Mouse (Mus musculus): Measurements from ENCODE around the gene Axin2. TPM values are rescaled to one million over a fixed set of nuclear protein-coding genes. Genes with fewer than 3 reads are reported as not detected.
"Not testable (repeated sequence)": the region's sequence is repeated elsewhere in the genome, so short reads cannot be mapped to it uniquely, and the experiment has no call there.

The Axin2 gene
- 0.11 and 0.17 TPM in 2 replicates for polyA plus RNA-seq (2015; fragmentation: Nextera tagmentation; extraction: Ambion mirVana)

DNA sequence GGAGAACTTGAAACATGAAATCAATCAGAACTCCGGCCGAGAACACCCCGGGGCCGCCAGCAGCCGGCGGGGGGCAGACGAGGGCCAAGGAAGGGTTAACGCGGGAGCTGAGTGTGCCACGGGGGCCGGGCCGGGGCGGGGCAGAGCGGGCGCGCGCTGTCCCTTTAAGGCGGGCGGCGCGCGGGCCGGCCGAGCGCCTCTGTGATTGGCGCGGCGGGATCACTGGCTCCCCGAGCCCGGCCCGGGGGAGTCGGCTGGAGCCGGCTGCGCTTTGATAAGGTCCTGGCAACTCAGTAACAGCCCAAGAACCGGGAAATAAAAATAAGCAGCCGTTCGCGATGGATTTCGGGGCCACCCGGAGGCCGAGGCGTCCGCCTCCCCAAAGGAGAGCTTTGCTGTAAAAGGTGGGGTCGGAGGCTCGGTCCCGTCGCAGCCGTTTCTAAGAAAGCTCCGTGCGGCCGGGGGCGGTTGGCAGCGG is at the start of gene Axin2:
Gene Axin2, plus strand, starts transcription at position 192 of the 478 bp plus-strand sequence.
- H3K9me3 ChIP-seq (replicated peaks; ENCODE audit: control insufficient read depth, low read length) = no peaks in the 10 kb centered on the region
- ATAC-seq (ENCODE audit: low read depth) = peak; percentile 92
- H3K27me3 ChIP-seq (ENCODE audit: control insufficient read depth, insufficient read depth, low read depth, low read length) = peaks cover 47% of the 10 kb centered on the region
- H3K4me3 ChIP-seq (ENCODE audit: low read depth, low read length) = peak within 1 kb of the TSS; percentile 67
- peak within 1 kb of the TSS; percentile 57 for H3K9ac ChIP-seq (ENCODE audit: low read depth, low read length)
- no peaks in the 10 kb centered on the region; the same call in 1 of the 2 replicates for H3K4me1 ChIP-seq (ENCODE audit: control insufficient read depth, low read depth, low read length)
- no peaks in the 10 kb centered on the region for H3K36me3 ChIP-seq (ENCODE audit: control insufficient read depth, insufficient read depth)
- peak within 1 kb of the TSS; percentile 74 for H3K4me2 ChIP-seq (ENCODE audit: low read depth, low read length)
- peak within 1 kb of the TSS; percentile 85 for H3K27ac ChIP-seq (ENCODE audit: low read length)
- WGBS (ENCODE audit: insufficient replicate concordance) = under 1% methylated on average over 53 of the region's 53 CpGs

DNA sequence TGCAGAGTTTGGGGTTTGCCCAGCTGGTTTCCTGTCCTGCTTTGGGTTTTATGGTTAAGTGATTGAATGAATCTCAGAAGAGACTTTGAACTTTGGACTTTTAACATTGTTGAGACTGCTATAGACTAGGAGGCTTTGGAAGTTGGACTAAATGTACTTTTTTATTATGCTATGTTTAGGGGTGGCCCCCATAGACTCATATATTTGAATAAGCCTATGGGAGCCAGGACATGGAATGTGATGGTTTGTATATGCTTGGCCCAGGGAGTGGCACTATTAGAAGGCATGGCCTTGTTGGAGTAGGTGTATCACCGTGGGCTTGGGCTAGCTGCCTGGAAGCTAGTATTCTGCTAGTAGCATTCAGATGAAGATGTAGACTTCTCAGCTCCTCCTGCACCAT is 48.9 kb upstream of the Axin2 start:
- H3K9me3 ChIP-seq (replicated peaks; ENCODE audit: control insufficient read depth, low read length); H3K4me3 ChIP-seq (ENCODE audit: low read depth, low read length); ATAC-seq (ENCODE audit: low read depth); H3K27ac ChIP-seq (ENCODE audit: low read length); H3K4me2 ChIP-seq (ENCODE audit: low read depth, low read length); H3K9ac ChIP-seq (ENCODE audit: low read depth, low read length); H3K27me3 ChIP-seq (ENCODE audit: control insufficient read depth, insufficient read depth, low read depth, low read length); H3K36me3 ChIP-seq (ENCODE audit: control insufficient read depth, insufficient read depth); H3K4me1 ChIP-seq (ENCODE audit: control insufficient read depth, low read depth, low read length): not testable (repeated sequence)
- WGBS (ENCODE audit: insufficient replicate concordance) = 63% methylated on average over 1 of the region's 1 CpGs

DNA sequence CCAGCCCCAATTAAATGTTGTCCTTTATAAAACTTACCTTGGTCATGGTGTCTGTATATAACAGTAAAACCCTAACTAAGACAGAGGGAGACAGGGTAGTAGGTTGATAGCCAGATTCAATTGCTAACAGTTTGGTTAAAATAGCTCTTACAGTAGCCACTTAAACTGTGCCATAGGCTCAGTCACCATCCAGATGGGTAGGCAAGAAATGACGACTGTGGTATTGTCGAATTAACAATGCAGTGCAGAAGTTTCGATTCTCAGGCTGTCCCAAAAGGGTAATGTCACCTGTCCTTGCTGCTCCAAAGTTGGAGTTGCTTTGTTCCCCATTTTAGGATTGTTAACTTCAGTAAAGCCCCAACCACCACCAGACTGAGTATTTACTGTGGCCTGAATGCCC is 48.4 kb upstream of the Axin2 start:
- no peaks in the 10 kb centered on the region for H3K36me3 ChIP-seq (ENCODE audit: control insufficient read depth, insufficient read depth)
- no peaks in the 10 kb centered on the region for H3K27me3 ChIP-seq (ENCODE audit: control insufficient read depth, insufficient read depth, low read depth, low read length)
- no peak overlapping the region for H3K27ac ChIP-seq (ENCODE audit: low read length)
- H3K4me2 ChIP-seq (ENCODE audit: low read depth, low read length) = no peak overlapping the region
- H3K9me3 ChIP-seq (replicated peaks; ENCODE audit: control insufficient read depth, low read length) = no peaks in the 10 kb centered on the region
- H3K4me3 ChIP-seq (ENCODE audit: low read depth, low read length) = no peak overlapping the region
- ATAC-seq (ENCODE audit: low read depth) = no peak
- WGBS (ENCODE audit: insufficient replicate concordance) = 63% methylated on average over 3 of the region's 3 CpGs
- no peaks in the 10 kb centered on the region for H3K4me1 ChIP-seq (ENCODE audit: control insufficient read depth, low read depth, low read length)
- no peak overlapping the region for H3K9ac ChIP-seq (ENCODE audit: low read depth, low read length)

DNA sequence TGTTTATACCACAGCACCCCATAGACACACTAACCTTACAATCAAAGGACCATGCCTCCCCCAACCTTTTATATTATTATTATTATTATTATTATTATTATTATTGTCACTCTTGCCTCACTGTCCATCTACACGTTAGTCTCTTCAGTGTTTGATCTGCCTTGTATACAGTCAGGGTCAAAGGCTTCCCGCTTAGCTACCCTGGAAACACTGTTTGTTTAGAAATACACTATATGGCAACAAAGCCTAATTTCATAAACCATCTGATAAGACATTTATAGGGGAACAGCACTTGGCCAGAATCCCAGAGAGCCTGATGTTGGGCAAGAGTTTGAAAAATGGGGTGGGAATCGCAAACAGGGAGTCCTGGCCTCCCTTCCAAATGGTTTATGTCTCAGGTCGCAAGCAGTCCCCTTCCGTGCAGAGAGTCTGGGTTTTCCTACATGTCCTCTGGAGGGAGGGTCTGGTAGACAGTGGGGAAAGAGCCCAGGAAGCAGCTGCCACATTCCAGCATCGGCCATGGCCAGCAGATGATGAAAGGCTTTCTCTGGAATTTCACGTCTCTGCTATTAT is 43.4 kb upstream of the Axin2 start:
- H3K4me1 ChIP-seq (ENCODE audit: control insufficient read depth, low read depth, low read length) = no peaks in the 10 kb centered on the region
- H3K27me3 ChIP-seq (ENCODE audit: control insufficient read depth, insufficient read depth, low read depth, low read length) = no peaks in the 10 kb centered on the region
- no peaks in the 10 kb centered on the region for H3K36me3 ChIP-seq (ENCODE audit: control insufficient read depth, insufficient read depth)
- no peak overlapping the region for H3K9ac ChIP-seq (ENCODE audit: low read depth, low read length)
- no peak for ATAC-seq (ENCODE audit: low read depth)
- H3K4me2 ChIP-seq (ENCODE audit: low read depth, low read length) = no peak overlapping the region
- H3K9me3 ChIP-seq (replicated peaks; ENCODE audit: control insufficient read depth, low read length) = no peaks in the 10 kb centered on the region
- WGBS (ENCODE audit: insufficient replicate concordance) = 59% methylated on average over 7 of the region's 7 CpGs
- H3K4me3 ChIP-seq (ENCODE audit: low read depth, low read length) = no peak overlapping the region
- H3K27ac ChIP-seq (ENCODE audit: low read length) = no peak overlapping the region

DNA sequence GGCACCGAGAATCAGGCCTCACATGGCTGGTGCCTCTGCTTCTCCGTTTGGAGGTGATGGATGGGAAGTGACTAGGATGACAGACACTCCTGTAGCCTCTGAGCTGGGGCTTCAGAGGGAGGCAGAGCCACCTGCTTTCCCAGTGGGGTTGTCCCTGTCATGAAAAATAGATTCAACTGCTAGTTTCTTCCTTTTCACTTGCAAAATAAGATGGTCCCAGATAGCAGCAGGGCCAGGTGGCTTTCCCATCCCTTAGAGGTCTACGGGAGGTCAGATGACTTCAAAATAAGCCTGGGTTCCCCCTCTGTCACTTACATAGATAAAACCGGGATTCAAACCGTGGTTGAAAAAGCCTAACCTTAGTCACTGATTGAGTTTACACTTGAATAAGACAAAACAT is 42.6 kb upstream of the Axin2 start:
- Histone ChIP-seq H3K9me3 (replicated peaks; ENCODE audit: control insufficient read depth, low read length) (no peaks in the 10 kb centered on the region), H3K36me3 (ENCODE audit: control insufficient read depth, insufficient read depth) (no peaks in the 10 kb centered on the region), H3K4me2 (ENCODE audit: low read depth, low read length) (no peak overlapping the region), H3K27me3 (ENCODE audit: control insufficient read depth, insufficient read depth, low read depth, low read length) (no peaks in the 10 kb centered on the region), H3K9ac (ENCODE audit: low read depth, low read length) (no peak overlapping the region), H3K27ac (ENCODE audit: low read length) (no peak overlapping the region), H3K4me3 (ENCODE audit: low read depth, low read length) (no peak overlapping the region), H3K4me1 (ENCODE audit: control insufficient read depth, low read depth, low read length) (no peaks in the 10 kb centered on the region)
- no peak for ATAC-seq (ENCODE audit: low read depth)
- WGBS (ENCODE audit: insufficient replicate concordance) = 55% methylated on average over 5 of the region's 5 CpGs

DNA sequence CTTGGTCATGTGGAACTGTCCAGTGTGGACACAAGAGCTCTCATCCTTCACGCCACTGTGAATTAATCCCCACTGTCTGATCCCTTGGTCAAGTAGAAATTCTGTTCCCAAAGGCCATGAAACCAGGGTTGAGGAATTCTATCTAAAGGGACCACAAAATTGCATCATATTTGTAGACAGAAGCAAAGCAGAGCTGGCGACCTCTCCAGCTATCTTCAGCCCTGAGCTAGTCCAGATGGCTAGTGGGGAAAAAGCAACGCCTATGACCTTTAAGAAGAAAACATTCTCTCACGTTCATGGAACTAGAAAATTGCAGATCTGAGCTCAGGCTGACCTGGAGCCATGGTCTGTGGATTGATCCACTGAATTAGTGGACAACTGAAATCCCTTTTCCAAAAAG is 39.6 kb upstream of the Axin2 start:
- Histone ChIP-seq H3K27me3 (ENCODE audit: control insufficient read depth, insufficient read depth, low read depth, low read length) (no peaks in the 10 kb centered on the region), H3K4me2 (ENCODE audit: low read depth, low read length) (no peak overlapping the region), H3K4me1 (ENCODE audit: control insufficient read depth, low read depth, low read length) (no peaks in the 10 kb centered on the region), H3K36me3 (ENCODE audit: control insufficient read depth, insufficient read depth) (no peaks in the 10 kb centered on the region), H3K9ac (ENCODE audit: low read depth, low read length) (no peak overlapping the region), H3K9me3 (replicated peaks; ENCODE audit: control insufficient read depth, low read length) (no peaks in the 10 kb centered on the region), H3K27ac (ENCODE audit: low read length) (no peak overlapping the region), H3K4me3 (ENCODE audit: low read depth, low read length) (no peak overlapping the region)
- 40% methylated on average over 4 of the region's 4 CpGs for WGBS (ENCODE audit: insufficient replicate concordance)
- ATAC-seq (ENCODE audit: low read depth) = no peak

DNA sequence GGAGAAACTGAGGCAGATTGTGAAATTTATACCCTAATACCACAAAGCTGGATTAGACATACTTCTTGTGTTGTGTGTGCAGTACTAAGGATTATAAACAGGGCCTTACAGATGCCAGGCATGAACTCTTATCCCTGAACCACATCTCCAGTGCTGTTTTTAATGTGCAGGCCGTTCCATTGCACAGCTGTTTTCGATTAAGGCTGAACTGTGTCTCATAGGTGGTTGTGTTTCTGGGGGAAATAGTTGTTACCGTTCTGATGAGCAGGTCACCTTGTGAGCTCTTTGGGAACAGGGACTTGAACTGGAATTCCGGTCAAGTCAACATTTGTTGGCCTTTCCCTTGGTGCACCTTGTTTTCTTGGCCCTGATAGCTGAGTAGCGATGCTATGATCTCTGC is 38.5 kb upstream of the Axin2 start:
- no peaks in the 10 kb centered on the region for H3K9me3 ChIP-seq (replicated peaks; ENCODE audit: control insufficient read depth, low read length)
- no peak overlapping the region for H3K4me2 ChIP-seq (ENCODE audit: low read depth, low read length)
- no peak for ATAC-seq (ENCODE audit: low read depth)
- H3K4me3 ChIP-seq (ENCODE audit: low read depth, low read length) = no peak overlapping the region
- no peaks in the 10 kb centered on the region for H3K36me3 ChIP-seq (ENCODE audit: control insufficient read depth, insufficient read depth)
- H3K27ac ChIP-seq (ENCODE audit: low read length) = no peak overlapping the region
- no peaks in the 10 kb centered on the region for H3K27me3 ChIP-seq (ENCODE audit: control insufficient read depth, insufficient read depth, low read depth, low read length)
- H3K9ac ChIP-seq (ENCODE audit: low read depth, low read length) = no peak overlapping the region
- WGBS (ENCODE audit: insufficient replicate concordance) = 71% methylated on average over 5 of the region's 5 CpGs
- no peaks in the 10 kb centered on the region for H3K4me1 ChIP-seq (ENCODE audit: control insufficient read depth, low read depth, low read length)

DNA sequence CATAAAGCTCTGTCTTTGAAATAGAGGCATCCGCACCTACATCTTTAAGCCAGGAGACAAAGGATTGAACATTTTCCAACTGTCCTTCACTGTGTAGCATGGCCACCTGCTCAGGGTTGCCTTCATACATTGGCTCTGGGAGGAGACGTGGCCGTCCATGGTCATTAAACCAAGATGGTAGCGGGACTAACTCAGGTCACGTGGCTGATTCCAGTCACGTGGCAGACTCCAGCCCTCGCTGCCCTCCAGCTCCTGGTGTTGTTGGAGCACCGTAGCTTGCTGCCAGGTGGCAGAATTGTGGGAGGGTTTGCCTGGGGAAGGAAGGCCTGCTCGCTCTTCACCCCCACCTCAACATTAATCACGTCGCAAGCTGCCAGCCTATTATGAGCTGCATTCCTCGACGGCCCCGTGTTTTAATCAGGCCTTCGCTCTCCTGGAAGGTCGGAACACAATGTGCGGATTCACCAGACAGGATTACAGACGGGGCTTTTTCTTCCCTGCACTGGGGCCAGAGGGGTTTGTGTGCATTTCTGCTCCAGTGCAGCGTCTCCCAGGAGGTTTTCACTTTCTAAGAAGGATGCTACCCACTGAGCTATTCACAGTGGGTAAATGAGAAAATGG is 34.8 kb upstream of the Axin2 start:
- Histone ChIP-seq H3K4me3 (ENCODE audit: low read depth, low read length) (no peak overlapping the region), H3K36me3 (ENCODE audit: control insufficient read depth, insufficient read depth) (no peaks in the 10 kb centered on the region), H3K4me2 (ENCODE audit: low read depth, low read length) (no peak overlapping the region), H3K9ac (ENCODE audit: low read depth, low read length) (no peak overlapping the region), H3K9me3 (replicated peaks; ENCODE audit: control insufficient read depth, low read length) (no peaks in the 10 kb centered on the region), H3K4me1 (ENCODE audit: control insufficient read depth, low read depth, low read length) (no peaks in the 10 kb centered on the region), H3K27ac (ENCODE audit: low read length) (no peak overlapping the region), H3K27me3 (ENCODE audit: control insufficient read depth, insufficient read depth, low read depth, low read length) (no peaks in the 10 kb centered on the region)
- WGBS (ENCODE audit: insufficient replicate concordance) = 69% methylated on average over 19 of the region's 19 CpGs
- ATAC-seq (ENCODE audit: low read depth) = no peak

DNA sequence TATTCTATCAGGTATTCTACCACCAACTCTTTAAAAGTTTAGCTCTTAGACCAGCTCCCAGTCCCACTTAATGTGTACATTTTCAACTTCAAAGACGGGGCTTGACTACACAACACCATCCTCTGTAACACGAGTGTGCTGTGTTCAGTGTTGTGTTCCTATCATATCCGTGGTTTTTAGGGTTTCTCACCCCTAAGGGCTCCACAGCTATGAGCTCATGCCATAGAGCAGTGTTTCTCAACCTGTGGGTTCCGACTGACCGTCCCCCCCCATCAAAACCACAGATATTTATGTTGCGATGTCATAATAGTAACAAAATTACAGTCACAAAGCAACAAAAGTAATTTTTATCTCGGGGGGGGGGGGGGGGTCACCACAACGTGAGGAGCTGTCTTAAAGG is 34.1 kb upstream of the Axin2 start:
- H3K9ac ChIP-seq (ENCODE audit: low read depth, low read length) = no peak overlapping the region
- no peak overlapping the region for H3K27ac ChIP-seq (ENCODE audit: low read length)
- H3K4me1 ChIP-seq (ENCODE audit: control insufficient read depth, low read depth, low read length) = no peaks in the 10 kb centered on the region
- H3K27me3 ChIP-seq (ENCODE audit: control insufficient read depth, insufficient read depth, low read depth, low read length) = no peaks in the 10 kb centered on the region; the same call in 1 of the 2 replicates
- H3K4me2 ChIP-seq (ENCODE audit: low read depth, low read length) = no peak overlapping the region
- no peaks in the 10 kb centered on the region for H3K9me3 ChIP-seq (replicated peaks; ENCODE audit: control insufficient read depth, low read length)
- ATAC-seq (ENCODE audit: low read depth) = no peak
- no peaks in the 10 kb centered on the region for H3K36me3 ChIP-seq (ENCODE audit: control insufficient read depth, insufficient read depth)
- 48% methylated on average over 8 of the region's 8 CpGs for WGBS (ENCODE audit: insufficient replicate concordance)
- no peak overlapping the region for H3K4me3 ChIP-seq (ENCODE audit: low read depth, low read length)

Data from liver, embryonic 16.5 days (tissue).